Mouse (Mus musculus) stomach, postnatal 0 days (tissue): ENCODE data around the gene Atp6v0a1. TPM values are rescaled to one million over a fixed set of nuclear protein-coding genes. Genes with fewer than 3 reads are reported as not detected.

Experiments used
- ATAC-seq: fragments of 200-750 bp; cut with Nextera tagmentation; 2 replicates; pipeline ENCODE4 v1.8.0; 2017; ENCODE audit not compliant: low FRiP score, low TSS enrichment
- DNase-seq: peaks from one replicate; pipeline ENCODE4 v3.0.0-alpha.2; 2016; ENCODE audit warnings: low spot score
- H3K27ac ChIP-seq: fragments of 300-500 bp; sonication (generic); replicated peaks from 2 replicates; pipeline ENCODE4 v1.5.1; 2014; ENCODE audit warnings: mild to moderate bottlenecking, control low read depth
- H3K27me3 ChIP-seq: fragments of 300-500 bp; sonication (generic); 2 replicates; pipeline ENCODE4 v1.6.1; 2014; ENCODE audit warnings: low read length; ENCODE audit not compliant: control insufficient read depth, insufficient read depth
- H3K36me3 ChIP-seq: fragments of 300-500 bp; sonication (generic); 2 replicates; pipeline ENCODE4 v1.6.1; 2014; ENCODE audit warnings: low read length, mixed read lengths; ENCODE audit not compliant: control insufficient read depth, insufficient read depth
- H3K4me1 ChIP-seq: fragments of 300-500 bp; sonication (generic); replicated peaks from 2 replicates; pipeline ENCODE4 v1.6.1; 2014; ENCODE audit warnings: antibody characterized with exemption; ENCODE audit not compliant: control insufficient read depth, insufficient read depth
- H3K4me2 ChIP-seq: fragments of 300-500 bp; sonication (generic); replicated peaks from 2 replicates; pipeline ENCODE4 v1.6.1; 2014; ENCODE audit warnings: low read depth, mild to moderate bottlenecking, control low read depth, moderate library complexity
- H3K4me3 ChIP-seq: fragments of 300-500 bp; sonication (generic); 2 replicates; pipeline ENCODE4 v1.5.1; 2014; ENCODE audit warnings: low read depth, low read length, control low read depth
- H3K9ac ChIP-seq: fragments of 300-500 bp; sonication (generic); 2 replicates; pipeline ENCODE4 v1.6.1; 2014; ENCODE audit warnings: mild to moderate bottlenecking, low read length, control low read depth, mixed read lengths
- H3K9me3 ChIP-seq: fragments of 300-500 bp; sonication (generic); 2 replicates; pipeline ENCODE4 v1.6.1; 2016; ENCODE audit warnings: low read length; ENCODE audit not compliant: control insufficient read depth
- CTCF ChIP-seq: IDR thresholded peaks from 2 replicates; pipeline ENCODE4 v1.5.1; 2016; ENCODE audit warnings: antibody characterized with exemption, low read depth, mild to moderate bottlenecking, moderate library complexity
- EP300 ChIP-seq: optimal IDR thresholded peaks from 2 replicates; pipeline ENCODE3; 2016; ENCODE audit warnings: antibody characterized with exemption
- WGBS: fragments of 180-500 bp; shearing (Covaris S2); extraction: QIAGEN DNeasy Blood & Tissue Kit; methylation state at CpG from one replicate; pipeline ENCODE4 v1.1.7; 2014; 5-methylcytosine and 5-hydroxymethylcytosine counted together
- polyA plus RNA-seq: library from polyadenylated mRNA; unstranded; fragments of >200 nt; fragmentation: Nextera tagmentation; extraction: Ambion mirVana; gene quantifications from 2 replicates; pipeline ENCODE4 v1.2.1, GENCODE M21; 2015

Gene Atp6v0a1
- polyA plus RNA-seq, 1 experiment from 2014 or later = 45.5 TPM

GRCm38 (mm10) chr11:101033856-101034500, 24.7 kb downstream of the Atp6v0a1 start:
- DNase-seq (no peak), ATAC-seq (no peak)
- peaks cover 19% of the 10 kb centered on the region for H3K36me3 ChIP-seq
- no peak overlapping the region for H3K27ac ChIP-seq
- WGBS = 93% methylated on average over 17 of the region's 17 CpGs
- TF ChIP-seq EP300 (no peak), CTCF (no peak)
- H3K9ac ChIP-seq = no peak overlapping the region
- H3K27me3 ChIP-seq = no peaks in the 10 kb centered on the region
- H3K4me1 ChIP-seq = no peaks in the 10 kb centered on the region
- no peaks in the 10 kb centered on the region for H3K9me3 ChIP-seq
- no peak overlapping the region for H3K4me3 ChIP-seq
- no peak overlapping the region for H3K4me2 ChIP-seq

- no peaks in the 10 kb centered on the region for H3K27me3 ChIP-seq
- DNase-seq (no peak), ATAC-seq (no peak)
- no peak overlapping the region for H3K4me2 ChIP-seq
- H3K4me3 ChIP-seq = no peak overlapping the region
- H3K4me1 ChIP-seq = no peaks in the 10 kb centered on the region
- H3K36me3 ChIP-seq = peaks cover 16% of the 10 kb centered on the region
- H3K9ac ChIP-seq = no peak overlapping the region
- WGBS = 89% methylated on average over 8 of the region's 8 CpGs
- H3K9me3 ChIP-seq = no peaks in the 10 kb centered on the region
- H3K27ac ChIP-seq = no peak overlapping the region
- no peak for TF ChIP-seq CTCF
- no peak for TF ChIP-seq EP300
Measured at GRCm38 (mm10) chr11:101034614-101035327, 25.5 kb downstream of the Atp6v0a1 start.

GRCm38 (mm10) chr11:101035328-101035695, 26.1 kb downstream of the Atp6v0a1 start:
- H3K9me3 ChIP-seq = no peaks in the 10 kb centered on the region
- no peak overlapping the region for H3K4me3 ChIP-seq
- no peak overlapping the region for H3K4me2 ChIP-seq
- H3K36me3 ChIP-seq = peaks cover 17% of the 10 kb centered on the region
- H3K4me1 ChIP-seq = no peaks in the 10 kb centered on the region
- no peak overlapping the region for H3K27ac ChIP-seq
- no peak overlapping the region for H3K9ac ChIP-seq
- WGBS = 86% methylated on average over 4 of the region's 4 CpGs
- no peak for ATAC-seq
- H3K27me3 ChIP-seq = no peaks in the 10 kb centered on the region
- TF ChIP-seq EP300 = no peak
- TF ChIP-seq CTCF = no peak
- no peak for DNase-seq

- no peak for DNase-seq
- no peaks in the 10 kb centered on the region for H3K4me1 ChIP-seq
- H3K36me3 ChIP-seq = peaks cover 19% of the 10 kb centered on the region
Measured at GRCm38 (mm10) chr11:101037795-101038194, 28.5 kb downstream of the Atp6v0a1 start.

GRCm38 (mm10) chr11:101045826-101046225, 36.6 kb downstream of the Atp6v0a1 start:
- H3K36me3 ChIP-seq = peaks cover 31% of the 10 kb centered on the region
- ATAC-seq = no peak
- H3K9ac ChIP-seq = no peak overlapping the region
- TF ChIP-seq EP300 = no peak
- TF ChIP-seq CTCF = no peak
- no peak overlapping the region for H3K4me3 ChIP-seq
- DNase-seq = no peak
- H3K27ac ChIP-seq = no peak overlapping the region
- no peaks in the 10 kb centered on the region for H3K27me3 ChIP-seq
- H3K9me3 ChIP-seq = no peaks in the 10 kb centered on the region
- no peak overlapping the region for H3K4me2 ChIP-seq
- H3K4me1 ChIP-seq = no peaks in the 10 kb centered on the region
- 92% methylated on average over 4 of the region's 4 CpGs for WGBS

More at GRCm38 (mm10) chr11:101037795-101038194, 28.5 kb downstream of the Atp6v0a1 start:
- Histone ChIP-seq H3K9me3 (no peaks in the 10 kb centered on the region), H3K4me2 (no peak overlapping the region), H3K27ac (no peak overlapping the region), H3K27me3 (no peaks in the 10 kb centered on the region), H3K4me3 (no peak overlapping the region), H3K9ac (no peak overlapping the region)
- WGBS = 90% methylated on average over 10 of the region's 10 CpGs
- TF ChIP-seq CTCF (no peak), EP300 (no peak)
- no peak for ATAC-seq

GRCm38 (mm10) chr11:101046440-101046839, 37.2 kb downstream of the Atp6v0a1 start:
- ATAC-seq (no peak), DNase-seq (no peak)
- Histone ChIP-seq H3K27me3 (no peaks in the 10 kb centered on the region), H3K9me3 (no peaks in the 10 kb centered on the region), H3K4me3 (no peak overlapping the region), H3K4me2 (no peak overlapping the region), H3K9ac (no peak overlapping the region), H3K36me3 (peaks cover 31% of the 10 kb centered on the region), H3K27ac (no peak overlapping the region), H3K4me1 (no peaks in the 10 kb centered on the region)
- WGBS = 73% methylated on average over 9 of the region's 9 CpGs
- no peak for TF ChIP-seq EP300
- no peak for TF ChIP-seq CTCF
